Mouse (Mus musculus): ENCODE measurements around the gene Sap25. TPM values are rescaled to one million over a fixed set of nuclear protein-coding genes. Genes with fewer than 3 reads are reported as not detected.

Gene Sap25
- polyA plus RNA-seq, 2 experiments: 2.3 to 13.7 TPM

- Histone ChIP-seq H3K27ac (peak overlapping the region; percentile 80), H3K36me3 (replicated peaks; ENCODE audit: control insufficient read depth, insufficient read depth, low read depth) (no peaks in the 10 kb centered on the region), H3K9ac (replicated peaks) (peak overlapping the region; percentile 80), H3K9me3 (ENCODE audit: control insufficient read depth, low read length) (no peaks in the 10 kb centered on the region), H3K27me3 (ENCODE audit: control insufficient read depth, insufficient read depth, low read length) (no peaks in the 10 kb centered on the region), H3K4me2 (ENCODE audit: low read depth) (peak overlapping the region; percentile 93), H3K4me3 (ENCODE audit: insufficient read depth in 1 of 2, low read depth in 2 of 2, low read length in 2 of 2) (peak overlapping the region; percentile 63 to 96), H3K4me1 (replicated peaks; ENCODE audit: control insufficient read depth in 2 of 2, insufficient read depth in 2 of 2, low read length in 1 of 2) (peaks cover 17 to 30% of the 10 kb centered on the region in 2 experiments)
- 3% methylated on average over 9 of the region's 9 CpGs for WGBS (ENCODE audit: insufficient replicate concordance)
- ATAC-seq (ENCODE audit: insufficient read depth): no peak
- DNase-seq (ENCODE audit: low read depth in 3 of 3, low spot score in 3 of 3): no peak
- TF ChIP-seq CTCF (IDR thresholded peaks at IDR 0.05; ENCODE audit: low read depth) (peak; percentile 21; the same call in 1 of the 2 replicates), EP300 (IDR thresholded peaks at IDR 0.05; ENCODE audit: low read depth) (no peak)
Measured at GRCm38 (mm10) chr5:137627991-137628390, 13.1 kb upstream of the Sap25 start.

GRCm38 (mm10) chr5:137628498-137629305 is 12.4 kb upstream of the Sap25 start, which contains the start of the genes Fbxo24, Lrch4 and Gm20605:
Fbxo24 (minus strand) TSS chr5:137629002.
Lrch4 (plus strand) TSS chr5:137629121.
Gm20605 (plus strand) TSS chr5:137629175.
- Histone ChIP-seq H3K9me3 (ENCODE audit: control insufficient read depth, low read length) (no peaks in the 10 kb centered on the region), H3K27me3 (ENCODE audit: control insufficient read depth, insufficient read depth, low read length) (no peaks in the 10 kb centered on the region), H3K4me3 (ENCODE audit: insufficient read depth in 1 of 2, low read depth in 2 of 2, low read length in 2 of 2) (peak within 1 kb of the TSS; percentile 91 to 96), H3K27ac (peak within 1 kb of the TSS; percentile 80), H3K9ac (replicated peaks) (peak within 1 kb of the TSS; percentile 81), H3K4me2 (ENCODE audit: low read depth) (peak within 1 kb of the TSS; percentile 97), H3K36me3 (replicated peaks; ENCODE audit: control insufficient read depth, insufficient read depth, low read depth) (no peaks in the 10 kb centered on the region), H3K4me1 (replicated peaks; ENCODE audit: control insufficient read depth in 2 of 2, insufficient read depth in 2 of 2, low read length in 1 of 2) (peaks cover 17 to 30% of the 10 kb centered on the region in 2 experiments)
- DNase-seq (ENCODE audit: low read depth in 3 of 3, low spot score in 3 of 3) (peak; percentile 99 to 100 (median 99)), ATAC-seq (ENCODE audit: insufficient read depth) (peak; percentile 92)
- TF ChIP-seq CTCF (IDR thresholded peaks at IDR 0.05; ENCODE audit: low read depth): 0 out of 2 replicates have a peak, but pooled peaks have one; percentile 34
- TF ChIP-seq EP300 (IDR thresholded peaks at IDR 0.05; ENCODE audit: low read depth): peak; percentile 52; the same call in 1 of the 2 replicates
- 0% methylated on average over 46 of the region's 46 CpGs for WGBS (ENCODE audit: insufficient replicate concordance)

- ATAC-seq (ENCODE audit: insufficient read depth): peak; percentile 40
Measured at GRCm38 (mm10) chr5:137629306-137629721, 11.8 kb upstream of the Sap25 start.

GRCm38 (mm10) chr5:137629906-137630545 is 11.1 kb upstream of the Sap25 start:
- Histone ChIP-seq H3K4me1 (replicated peaks; ENCODE audit: control insufficient read depth in 2 of 2, insufficient read depth in 2 of 2, low read length in 1 of 2) (peaks cover 17 to 30% of the 10 kb centered on the region in 2 experiments), H3K9me3 (ENCODE audit: control insufficient read depth, low read length) (no peaks in the 10 kb centered on the region), H3K4me3 (ENCODE audit: insufficient read depth in 1 of 2, low read depth in 2 of 2, low read length in 2 of 2) (peak overlapping the region; percentile 82 to 91), H3K27ac (peak overlapping the region; percentile 78), H3K4me2 (ENCODE audit: low read depth) (peak overlapping the region; percentile 97), H3K9ac (replicated peaks) (peak overlapping the region; percentile 81), H3K36me3 (replicated peaks; ENCODE audit: control insufficient read depth, insufficient read depth, low read depth) (no peaks in the 10 kb centered on the region; the same call in 1 of the 2 replicates), H3K27me3 (ENCODE audit: control insufficient read depth, insufficient read depth, low read length) (no peaks in the 10 kb centered on the region)
- ATAC-seq (ENCODE audit: insufficient read depth): no peak
- TF ChIP-seq EP300 (IDR thresholded peaks at IDR 0.05; ENCODE audit: low read depth) (no peak), CTCF (IDR thresholded peaks at IDR 0.05; ENCODE audit: low read depth) (no peak)
- DNase-seq (ENCODE audit: low read depth in 3 of 3, low spot score in 3 of 3): no peak
- 7% methylated on average over 6 of the region's 6 CpGs for WGBS (ENCODE audit: insufficient replicate concordance)

More at GRCm38 (mm10) chr5:137629306-137629721, 11.8 kb upstream of the Sap25 start:
- Histone ChIP-seq H3K27me3 (ENCODE audit: control insufficient read depth, insufficient read depth, low read length) (no peaks in the 10 kb centered on the region), H3K27ac (peak overlapping the region; percentile 78), H3K36me3 (replicated peaks; ENCODE audit: control insufficient read depth, insufficient read depth, low read depth) (no peaks in the 10 kb centered on the region; the same call in 1 of the 2 replicates), H3K9ac (replicated peaks) (peak overlapping the region; percentile 81), H3K9me3 (ENCODE audit: control insufficient read depth, low read length) (no peaks in the 10 kb centered on the region), H3K4me3 (ENCODE audit: insufficient read depth in 1 of 2, low read depth in 2 of 2, low read length in 2 of 2) (peak overlapping the region; percentile 82 to 91), H3K4me2 (ENCODE audit: low read depth) (peak overlapping the region; percentile 97), H3K4me1 (replicated peaks; ENCODE audit: control insufficient read depth in 2 of 2, insufficient read depth in 2 of 2, low read length in 1 of 2) (peaks cover 17 to 30% of the 10 kb centered on the region in 2 experiments)
- WGBS (ENCODE audit: insufficient replicate concordance): under 1% methylated on average over 23 of the region's 23 CpGs
- TF ChIP-seq EP300 (IDR thresholded peaks at IDR 0.05; ENCODE audit: low read depth) (no peak), CTCF (IDR thresholded peaks at IDR 0.05; ENCODE audit: low read depth) (no peak)
- peak in 1 of 3 experiments; percentile 42 for DNase-seq (ENCODE audit: low read depth in 3 of 3, low spot score in 3 of 3)

Measured in liver, embryonic 14.5 days (tissue).